Mouse (Mus musculus) hindbrain, embryonic 14.5 days (tissue): ENCODE results near the gene Fignl2. TPM values are rescaled to one million over a fixed set of nuclear protein-coding genes. Genes with fewer than 3 reads are reported as not detected.
A peak's percentile ranks its signal among the peaks of the same experiment; 100 is the strongest.

Experiments
- ATAC-seq: fragments of 200-750 bp; cut with Nextera tagmentation; 2 replicates; pipeline ENCODE4 v1.8.0; 2017; ENCODE audit warnings: moderate number of reproducible peaks, mild to moderate bottlenecking, moderate TSS enrichment, moderate library complexity; ENCODE audit not compliant: low FRiP score
- DNase-seq: peaks from one replicate; pipeline ENCODE4 v3.0.0-alpha.2; 2015; ENCODE audit warnings: low spot score
- H3K27ac ChIP-seq: fragments of 300-500 bp; sonication (generic); 2 replicates; pipeline ENCODE4 v1.5.1; 2014; ENCODE audit warnings: mild to moderate bottlenecking, moderate library complexity
- H3K27me3 ChIP-seq: fragments of 300-500 bp; sonication (generic); 2 replicates; pipeline ENCODE4 v1.6.1; 2014; ENCODE audit warnings: mild to moderate bottlenecking, low read length, mixed read lengths; ENCODE audit not compliant: control insufficient read depth, insufficient read depth
- H3K36me3 ChIP-seq: fragments of 300-500 bp; sonication (generic); replicated peaks from 2 replicates; pipeline ENCODE4 v1.6.1; 2014; ENCODE audit not compliant: control insufficient read depth, insufficient read depth
- H3K4me1 ChIP-seq: fragments of 300-500 bp; sonication (generic); replicated peaks from 2 replicates; pipeline ENCODE4 v1.6.1; 2014; ENCODE audit warnings: antibody characterized with exemption, low read length, mixed read lengths; ENCODE audit not compliant: control insufficient read depth, insufficient read depth
- H3K4me2 ChIP-seq: fragments of 300-500 bp; sonication (generic); replicated peaks from 2 replicates; pipeline ENCODE4 v1.6.1; 2014; ENCODE audit warnings: mild to moderate bottlenecking, moderate library complexity
- H3K4me3 ChIP-seq: fragments of 300-500 bp; sonication (generic); replicated peaks from 2 replicates; pipeline ENCODE4 v1.5.1; 2014; ENCODE audit warnings: mild to moderate bottlenecking, low read length
- H3K9ac ChIP-seq: fragments of 300-500 bp; sonication (generic); 2 replicates; pipeline ENCODE4 v1.6.1; 2014
- H3K9me3 ChIP-seq: fragments of 300-500 bp; sonication (generic); 2 replicates; pipeline ENCODE4 v1.6.1; 2016; ENCODE audit warnings: low read length; ENCODE audit not compliant: control insufficient read depth
- WGBS: fragments of 180-500 bp; shearing (Covaris S2); extraction: QIAGEN DNeasy Blood & Tissue Kit; methylation state at CpG from one replicate; pipeline ENCODE4 v1.1.7; 2014; 5-methylcytosine and 5-hydroxymethylcytosine counted together
- polyA plus RNA-seq: library from polyadenylated mRNA; unstranded; fragments of >200 nt; fragmentation: Nextera tagmentation; extraction: Ambion mirVana; gene quantifications from 2 replicates; pipeline ENCODE4 v1.2.1, GENCODE M21; 2014

Gene Fignl2
- polyA plus RNA-seq: 0.16 and 0.17 TPM in 2 replicates

GRCm38 (mm10) chr15:101077813-101078730 is at the start of gene Fignl2:
Gene Fignl2 (minus strand): TSS chr15:101078567.
- 1% methylated on average over 67 of the region's 96 CpGs for WGBS

GRCm38 (mm10) chr15:101126876-101127544 is 48.6 kb upstream of the Fignl2 start:
- peaks cover 2% of the 10 kb centered on the region; the same call in 1 of the 2 replicates for H3K4me1 ChIP-seq
- peaks cover 42% of the 10 kb centered on the region for H3K27me3 ChIP-seq
- no peak overlapping the region for H3K4me3 ChIP-seq
- no peak overlapping the region for H3K9ac ChIP-seq
- H3K27ac ChIP-seq: no peak overlapping the region
- ATAC-seq: no peak
- WGBS: 81% methylated on average over 12 of the region's 12 CpGs
- H3K9me3 ChIP-seq: no peaks in the 10 kb centered on the region
- no peaks in the 10 kb centered on the region for H3K36me3 ChIP-seq
- DNase-seq: no peak
- H3K4me2 ChIP-seq: no peak overlapping the region

More at GRCm38 (mm10) chr15:101077813-101078730, at the start of gene Fignl2:
- Histone ChIP-seq H3K9ac (peak within 1 kb of the TSS; percentile 87), H3K4me3 (peak within 1 kb of the TSS; percentile 66), H3K9me3 (no peaks in the 10 kb centered on the region), H3K4me1 (peaks cover 25% of the 10 kb centered on the region), H3K36me3 (no peaks in the 10 kb centered on the region), H3K4me2 (peak within 1 kb of the TSS; percentile 72), H3K27me3 (no peaks in the 10 kb centered on the region), H3K27ac (peak within 1 kb of the TSS; percentile 75)
- ATAC-seq: no peak
- no peak for DNase-seq

- WGBS: 90% methylated on average over 6 of the region's 6 CpGs
- Histone ChIP-seq H3K27me3 (peaks cover 38% of the 10 kb centered on the region), H3K9ac (no peak overlapping the region), H3K9me3 (no peaks in the 10 kb centered on the region), H3K27ac (no peak overlapping the region), H3K4me2 (no peak overlapping the region), H3K36me3 (no peaks in the 10 kb centered on the region), H3K4me1 (no peaks in the 10 kb centered on the region; the same call in 1 of the 2 replicates), H3K4me3 (no peak overlapping the region)
- ATAC-seq: no peak
- DNase-seq: no peak
Measured at GRCm38 (mm10) chr15:101125561-101125960, 47.2 kb upstream of the Fignl2 start.

GRCm38 (mm10) chr15:101123202-101123601 is 44.8 kb upstream of the Fignl2 start:
- no peak for DNase-seq
- ATAC-seq: no peak
- no peak overlapping the region for H3K9ac ChIP-seq
- H3K4me1 ChIP-seq: no peaks in the 10 kb centered on the region
- no peaks in the 10 kb centered on the region for H3K9me3 ChIP-seq
- no peak overlapping the region for H3K4me3 ChIP-seq
- H3K27ac ChIP-seq: no peak overlapping the region
- no peak overlapping the region for H3K4me2 ChIP-seq
- 55% methylated on average over 4 of the region's 4 CpGs for WGBS
- peaks cover 16% of the 10 kb centered on the region for H3K27me3 ChIP-seq
- no peaks in the 10 kb centered on the region for H3K36me3 ChIP-seq

- Histone ChIP-seq H3K4me2 (no peak overlapping the region), H3K4me3 (no peak overlapping the region), H3K27ac (no peak overlapping the region), H3K36me3 (no peaks in the 10 kb centered on the region), H3K4me1 (no peaks in the 10 kb centered on the region), H3K27me3 (0 out of 2 replicates have a peak, but pooled peaks cover 7% of the 10 kb centered on the region), H3K9ac (no peak overlapping the region), H3K9me3 (no peaks in the 10 kb centered on the region)
- ATAC-seq (no peak), DNase-seq (no peak)
- 26% methylated on average over 2 of the region's 2 CpGs for WGBS
Measured at GRCm38 (mm10) chr15:101122290-101122589, 43.9 kb upstream of the Fignl2 start.

- H3K27me3 ChIP-seq: 0 out of 2 replicates have a peak, but pooled peaks cover under 1% of the 10 kb centered on the region
- no peaks in the 10 kb centered on the region for H3K36me3 ChIP-seq
- 75% methylated on average over 9 of the region's 9 CpGs for WGBS
- no peaks in the 10 kb centered on the region for H3K9me3 ChIP-seq
- no peak for ATAC-seq
- no peaks in the 10 kb centered on the region for H3K4me1 ChIP-seq
- no peak overlapping the region for H3K9ac ChIP-seq
- H3K4me2 ChIP-seq: no peak overlapping the region
- DNase-seq: no peak
- H3K27ac ChIP-seq: no peak overlapping the region
- no peak overlapping the region for H3K4me3 ChIP-seq
Measured at GRCm38 (mm10) chr15:101121411-101122289, 43.3 kb upstream of the Fignl2 start.

- WGBS: 62% methylated on average over 14 of the region's 14 CpGs
- 0 out of 2 replicates have a peak, but pooled peaks cover 3% of the 10 kb centered on the region for H3K9me3 ChIP-seq
- H3K27me3 ChIP-seq: no peaks in the 10 kb centered on the region
- no peak overlapping the region for H3K4me2 ChIP-seq
- no peak for ATAC-seq
- no peak overlapping the region for H3K9ac ChIP-seq
- H3K27ac ChIP-seq: no peak overlapping the region
- DNase-seq: no peak
- no peaks in the 10 kb centered on the region for H3K4me1 ChIP-seq
- H3K36me3 ChIP-seq: no peaks in the 10 kb centered on the region
- no peak overlapping the region for H3K4me3 ChIP-seq
Measured at GRCm38 (mm10) chr15:101118399-101119125, 40.2 kb upstream of the Fignl2 start.

- Histone ChIP-seq H3K9me3 (0 out of 2 replicates have a peak, but pooled peaks cover 3% of the 10 kb centered on the region), H3K9ac (no peak within 1 kb of the TSS), H3K4me3 (no peak within 1 kb of the TSS), H3K36me3 (no peaks in the 10 kb centered on the region), H3K27ac (no peak within 1 kb of the TSS), H3K4me1 (no peaks in the 10 kb centered on the region), H3K4me2 (no peak within 1 kb of the TSS), H3K27me3 (no peaks in the 10 kb centered on the region)
- DNase-seq (no peak), ATAC-seq (no peak)
- 83% methylated on average over 5 of the region's 5 CpGs for WGBS
Measured at GRCm38 (mm10) chr15:101115511-101116110, 37.2 kb upstream of the Fignl2 start, which contains the start of gene Ankrd33. Gene Ankrd33 (plus strand): TSS chr15:101115755.
